Mouse (Mus musculus) megakaryocyte-erythroid progenitor cell, adult 5 weeks (primary cell): Measurements from ENCODE around the gene Usp4. TPM values are rescaled to one million over a fixed set of nuclear protein-coding genes. Genes with fewer than 3 reads are reported as not detected.

Source experiments
- polyA plus RNA-seq: library from polyadenylated mRNA; stranded (reverse); fragments of >175 nt; gene quantifications from 2 replicates; pipeline ENCODE4 v1.2.3, GENCODE M21; 2012

Gene Usp4
- polyA plus RNA-seq, result 70.5 and 73.8 TPM in 2 replicates

DNA sequence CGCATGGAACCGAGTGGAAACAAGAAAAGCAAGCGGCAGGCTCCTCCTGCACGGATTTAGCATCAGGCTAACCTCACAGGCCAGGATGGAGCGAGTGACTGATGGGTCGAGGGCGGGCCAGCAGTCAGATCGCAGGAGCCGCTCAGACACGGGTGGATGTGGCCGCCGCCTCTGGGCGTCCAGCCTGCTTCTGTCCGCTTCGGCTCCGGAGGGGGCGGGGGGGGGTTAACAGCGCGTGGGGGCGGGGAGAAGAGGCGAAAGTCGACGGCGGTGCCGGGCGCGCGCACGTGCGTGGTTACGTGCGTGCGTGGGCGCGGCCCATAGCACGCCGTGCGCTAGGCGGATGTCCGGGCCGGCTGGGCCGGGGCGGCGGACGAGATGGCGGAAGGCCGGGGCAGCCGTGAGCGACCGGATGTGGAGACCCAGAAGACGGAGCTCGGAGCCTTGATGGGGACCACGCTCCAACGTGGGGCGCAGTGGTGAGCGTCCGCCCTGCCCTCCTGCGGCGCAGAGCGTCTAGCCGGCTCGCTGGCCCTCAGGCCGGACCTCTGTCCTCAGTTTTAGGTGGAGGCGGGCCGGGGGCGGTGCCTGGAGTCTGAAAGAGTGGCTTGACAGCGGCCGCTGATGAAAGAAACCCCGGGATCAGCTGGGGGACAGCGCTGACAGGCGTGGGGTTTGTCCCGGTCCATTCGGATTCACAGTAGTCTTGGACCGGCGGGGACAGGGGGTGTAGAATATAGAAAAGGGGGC lies at the start of gene Usp4:
Usp4 (plus strand) TSS at position 314 of the 750 bp plus-strand sequence.

DNA sequence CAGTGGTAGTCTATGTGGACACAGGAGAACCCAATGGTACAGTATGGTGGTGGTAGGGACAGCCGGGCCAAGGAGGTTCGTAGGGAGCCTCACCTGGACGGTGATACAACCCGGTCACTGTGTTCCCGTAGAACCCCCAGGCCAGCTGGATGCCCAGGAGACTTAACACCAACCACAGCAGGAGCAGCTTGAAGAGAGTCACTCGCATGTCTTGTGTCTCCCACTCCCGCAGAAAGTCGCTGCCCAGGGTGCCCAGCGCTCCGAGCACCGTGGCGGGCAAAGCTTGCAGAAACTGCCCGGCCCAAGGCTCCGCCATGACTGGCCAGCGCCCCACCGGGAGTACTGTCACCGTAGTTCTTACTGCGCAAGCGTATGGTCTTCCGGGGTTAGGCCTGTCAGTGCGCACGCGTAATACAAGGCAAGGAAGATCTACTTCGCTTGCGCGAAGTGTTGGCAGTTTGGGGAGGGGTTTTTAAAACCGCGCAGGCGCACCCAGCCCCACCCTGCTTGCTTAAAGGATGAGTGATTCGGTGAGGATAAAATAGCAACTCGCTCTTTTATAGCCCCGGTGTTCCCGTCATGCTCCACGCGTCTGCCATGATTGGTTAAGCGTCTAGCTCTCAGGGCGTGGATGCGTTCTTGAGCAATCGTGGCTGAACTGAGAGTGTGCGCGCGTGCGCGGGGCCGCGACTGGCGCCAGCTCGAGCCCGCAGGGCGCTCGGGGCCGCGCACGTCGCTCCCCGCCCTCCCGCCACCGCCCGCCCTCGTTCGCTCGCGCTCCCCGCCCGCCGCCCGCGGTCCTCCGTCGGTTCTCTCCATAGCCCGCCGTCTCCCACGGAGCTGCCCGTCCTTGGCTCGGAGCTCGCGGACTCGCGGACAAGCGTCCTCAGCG lies 41.8 kb upstream of the Usp4 start, which contains the start of the genes Rhoa and Tcta:
Rhoa (plus strand) TSS at position 501 of the 892 bp plus-strand sequence.
Tcta (minus strand) TSS at position 532 of the 892 bp plus-strand sequence.

DNA sequence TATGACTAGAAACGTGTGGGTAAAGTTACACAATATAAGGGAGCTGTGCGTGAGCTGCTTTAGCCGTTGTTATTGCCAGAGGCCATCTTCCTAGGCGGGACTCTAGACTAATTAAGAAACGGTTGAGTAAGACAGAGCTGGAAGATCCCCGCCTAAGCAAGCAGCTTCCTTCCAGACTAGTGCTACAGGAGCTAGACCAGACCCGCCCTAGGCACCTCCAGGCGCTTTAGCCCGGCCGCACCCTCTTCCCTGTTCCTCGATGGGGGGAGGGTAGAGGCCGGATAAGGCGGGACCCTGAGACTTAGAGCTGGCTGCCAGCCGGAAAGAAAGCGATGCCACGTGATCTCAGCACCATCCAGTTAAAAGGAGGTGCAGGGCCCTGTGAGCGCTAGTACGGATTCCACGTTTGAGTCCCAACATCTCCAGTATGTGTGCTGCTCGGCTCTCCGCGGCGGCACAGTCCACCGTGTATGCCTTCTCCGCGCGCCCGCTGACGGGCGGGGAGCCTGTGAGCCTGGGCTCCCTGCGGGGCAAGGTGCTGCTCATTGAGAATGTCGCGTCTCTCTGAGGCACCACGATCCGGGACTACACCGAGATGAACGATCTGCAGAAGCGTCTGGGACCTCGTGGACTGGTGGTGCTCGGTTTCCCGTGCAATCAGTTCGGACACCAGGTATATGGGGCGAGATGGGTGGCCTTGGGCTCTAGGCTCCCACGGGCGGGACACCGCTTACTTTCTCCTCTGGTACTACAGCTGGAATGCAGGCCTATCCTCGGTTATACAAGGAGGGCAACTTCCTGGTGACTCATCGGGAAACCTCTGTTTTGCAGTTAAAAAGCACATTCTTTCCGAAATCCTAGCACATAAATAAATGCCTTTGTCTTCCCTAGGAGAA lies 8.5 kb upstream of the Usp4 start, which contains the start of gene Gpx1:
Gpx1 (plus strand) TSS at position 18 of the 896 bp plus-strand sequence.

DNA sequence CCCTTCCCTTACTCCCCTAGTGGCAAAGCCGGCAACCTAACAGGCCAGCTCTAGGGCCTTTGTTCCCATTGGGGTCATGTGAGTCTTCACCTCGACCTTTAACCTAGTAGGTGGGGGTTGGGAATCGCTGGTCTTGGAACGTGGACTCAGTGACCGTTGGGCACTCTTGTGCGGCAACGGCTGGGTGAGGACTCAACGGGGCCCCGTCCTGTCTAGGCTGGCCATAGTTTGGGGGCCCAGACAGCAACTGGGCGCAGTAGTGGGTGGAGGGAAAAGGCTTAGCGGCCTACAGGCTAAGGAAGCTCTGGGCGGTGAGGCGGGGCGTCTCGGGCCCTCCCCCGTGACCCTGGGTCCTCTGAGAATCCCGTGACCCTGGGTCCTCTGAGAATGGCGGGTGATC lies 45.0 kb downstream of the Usp4 start, which contains the start of gene 1700102P08Rik:
1700102P08Rik (plus strand) TSS at position 130 of the 400 bp plus-strand sequence.

DNA sequence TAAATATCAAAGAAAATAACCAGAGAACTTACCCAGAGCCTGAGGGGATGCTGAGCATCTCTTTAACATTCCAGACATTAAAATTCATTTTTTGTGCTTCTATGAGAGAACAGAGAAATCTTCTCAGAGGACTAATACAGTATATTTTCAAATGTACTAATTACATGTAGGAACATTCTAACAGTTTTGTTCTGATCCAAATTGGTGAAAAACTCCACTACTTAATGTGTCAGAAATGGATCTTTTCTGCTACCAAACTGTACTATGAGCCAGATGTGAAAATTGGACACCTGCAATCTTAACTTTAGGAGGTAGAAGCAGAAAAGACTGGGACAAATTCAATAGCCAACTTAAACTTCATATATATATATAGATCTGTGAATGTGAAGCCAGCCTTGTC lies 80.7 kb downstream of the Usp4 start, which contains the start of gene Ccdc36:
Ccdc36 (minus strand) TSS at position 101 of the 400 bp plus-strand sequence.

DNA sequence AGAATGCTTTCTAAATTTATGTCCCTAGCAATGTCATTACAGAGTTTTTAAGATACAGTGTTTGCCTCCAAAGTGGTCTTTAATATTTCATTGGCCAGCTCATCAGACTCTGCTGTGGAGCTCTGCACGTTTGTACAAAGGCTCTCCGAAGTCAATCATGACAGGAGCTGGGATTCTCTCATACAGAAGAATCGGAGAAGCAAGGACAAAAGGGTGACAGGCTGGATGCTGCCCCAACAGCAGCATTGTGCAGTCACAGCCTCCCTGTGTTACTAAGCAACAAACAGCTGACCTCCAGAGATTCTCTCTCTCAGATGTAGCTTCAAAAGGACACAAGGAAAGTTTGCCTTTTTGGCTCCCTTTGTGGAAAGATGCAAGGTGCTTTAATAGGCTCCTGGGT lies 88.5 kb downstream of the Usp4 start, which contains the start of gene BC048562:
BC048562 (plus strand) TSS at position 301 of the 400 bp plus-strand sequence.

Other genes with a start within 250 kb of the Usp4 start
- 9.8 and 12.3 TPM in 2 replicates for gene Bsn, start 157.5 kb upstream of the Usp4 start, polyA plus RNA-seq
- gene Dag1, start 83.9 kb upstream of the Usp4 start, polyA plus RNA-seq, result 12.5 and 12.7 TPM in 2 replicates
- gene Nicn1, start 57.4 kb upstream of the Usp4 start, polyA plus RNA-seq, result 0.28 and 0.59 TPM in 2 replicates
- gene Amt, start 51.0 kb upstream of the Usp4 start, polyA plus RNA-seq, result 0.04 and 0.23 TPM in 2 replicates
- 110 and 123 TPM in 2 replicates for gene Rhoa, start 41.7 kb upstream of the Usp4 start, polyA plus RNA-seq
- gene Tcta, start 41.7 kb upstream of the Usp4 start, polyA plus RNA-seq, result 1.8 and 2.2 TPM in 2 replicates
- 608 and 718 TPM in 2 replicates for gene Gpx1, start 8.9 kb upstream of the Usp4 start, polyA plus RNA-seq
- 1.7 and 3.6 TPM in 2 replicates for gene 1700102P08Rik, start 45.0 kb downstream of the Usp4 start, polyA plus RNA-seq
- 0.04 and 0.11 TPM in 2 replicates for gene Ccdc36, start 80.6 kb downstream of the Usp4 start, polyA plus RNA-seq
- not detected in 2 replicates for gene BC048562, start 88.6 kb downstream of the Usp4 start, polyA plus RNA-seq
- gene Ccdc71, start 112.7 kb downstream of the Usp4 start, polyA plus RNA-seq, result 13.1 and 13.7 TPM in 2 replicates
- 16.9 and 18.1 TPM in 2 replicates for gene Klhdc8b, start 113.7 kb downstream of the Usp4 start, polyA plus RNA-seq
- 0.40 and 0.66 TPM in 2 replicates for gene Lamb2, start 131.9 kb downstream of the Usp4 start, polyA plus RNA-seq
- 150 and 194 TPM in 2 replicates for gene Usp19, start 142.7 kb downstream of the Usp4 start, polyA plus RNA-seq
- 117 and 129 TPM in 2 replicates for gene Qars, start 159.9 kb downstream of the Usp4 start, polyA plus RNA-seq
- gene Qrich1, start 169.0 kb downstream of the Usp4 start, polyA plus RNA-seq, result 101 and 122 TPM in 2 replicates
- gene Impdh2, start 212.4 kb downstream of the Usp4 start, polyA plus RNA-seq, result 127 and 152 TPM in 2 replicates
- gene Ndufaf3, start 219.6 kb downstream of the Usp4 start, polyA plus RNA-seq, result 12.2 and 15.7 TPM in 2 replicates
- gene Dalrd3, start 222.0 kb downstream of the Usp4 start, polyA plus RNA-seq, result 121 and 172 TPM in 2 replicates
- gene Wdr6, start 230.9 kb downstream of the Usp4 start, polyA plus RNA-seq, result 10.9 and 13.4 TPM in 2 replicates
- 3.3 and 5.9 TPM in 2 replicates for gene P4htm, start 249.8 kb downstream of the Usp4 start, polyA plus RNA-seq